Mouse (Mus musculus): Measurements from ENCODE around the gene Gja10.

DNA sequence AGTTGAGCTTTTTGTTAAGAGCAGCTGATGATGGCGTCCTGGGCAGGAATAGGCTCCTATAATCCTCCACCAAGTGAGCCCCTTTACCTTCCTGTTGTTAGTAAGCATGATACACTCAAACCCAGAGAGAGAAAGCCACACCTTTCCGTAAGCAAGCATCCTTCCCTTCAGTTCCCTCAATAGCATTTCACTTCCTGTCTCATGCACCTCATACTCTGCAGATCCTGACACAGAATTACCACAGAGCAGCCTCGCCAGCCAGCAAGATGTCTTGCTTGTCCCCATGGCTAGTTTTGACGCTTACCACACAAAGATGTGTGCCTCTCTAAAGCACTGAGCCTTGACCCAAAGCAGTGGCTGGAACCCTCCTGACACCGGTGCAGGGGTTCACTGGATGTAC, 15.0 kb downstream of the Gja10 start:
- TF ChIP-seq CTCF (IDR thresholded peaks at IDR 0.05; ENCODE audit: borderline replicate concordance, extremely low read depth, insufficient read depth, insufficient read length) (no peak), POLR2A (IDR thresholded peaks at IDR 0.05; ENCODE audit: borderline replicate concordance, extremely low read depth, insufficient read depth, insufficient read length, poor library complexity, severe bottlenecking) (no peak)
